Mouse (Mus musculus) gastrocnemius, adult 8-10 months (tissue): ENCODE measurements around the gene Maml2. TPM values are rescaled to one million over a fixed set of nuclear protein-coding genes. Genes with fewer than 3 reads are reported as not detected.

ENCODE experiments used
- DNase-seq, 2 experiments: peaks; one replicate each; pipeline ENCODE4 v3.0.0; 2022; ENCODE audit warnings: low spot score in 2 of 2
- total RNA-seq, 4 experiments: library from RNA; stranded (reverse); gene quantifications; 2 replicates each; pipeline ENCODE4 v1.2.4; 2022

Gene Maml2
- total RNA-seq, 4 experiments from 2014 or later = 1.5 to 3.0 (median 2.2) TPM

GRCm38 (mm10) chr9:13309807-13310206 is 12.1 kb downstream of the Maml2 start:
- no peak for DNase-seq

- DNase-seq = no peak
Observed at GRCm38 (mm10) chr9:13310236-13310635, 12.5 kb downstream of the Maml2 start.

- no peak for DNase-seq
Observed at GRCm38 (mm10) chr9:13311094-13311493, 13.3 kb downstream of the Maml2 start.

- DNase-seq = no peak
Observed at GRCm38 (mm10) chr9:13313923-13314322, 16.2 kb downstream of the Maml2 start.

- DNase-seq = no peak
Observed at GRCm38 (mm10) chr9:13314577-13315004, 16.8 kb downstream of the Maml2 start.

GRCm38 (mm10) chr9:13315393-13315792 is 17.6 kb downstream of the Maml2 start:
- DNase-seq = no peak

GRCm38 (mm10) chr9:13319566-13319965 is 21.8 kb downstream of the Maml2 start:
- DNase-seq = no peak

- DNase-seq = no peak
Observed at GRCm38 (mm10) chr9:13320800-13321364, 23.1 kb downstream of the Maml2 start.

- no peak for DNase-seq
Observed at GRCm38 (mm10) chr9:13323074-13323473, 25.3 kb downstream of the Maml2 start.

GRCm38 (mm10) chr9:13323612-13324011 is 25.9 kb downstream of the Maml2 start:
- DNase-seq = no peak

- DNase-seq = no peak
Observed at GRCm38 (mm10) chr9:13414230-13414766, 116.5 kb downstream of the Maml2 start.

- peak; percentile 24 to 50 for DNase-seq
Observed at GRCm38 (mm10) chr9:13425031-13425940, 127.5 kb downstream of the Maml2 start.

GRCm38 (mm10) chr9:13429477-13430125 is 131.8 kb downstream of the Maml2 start:
- DNase-seq = no peak

- no peak for DNase-seq
Observed at GRCm38 (mm10) chr9:13430302-13430701, 132.5 kb downstream of the Maml2 start.

GRCm38 (mm10) chr9:13430744-13431143 is 133.0 kb downstream of the Maml2 start:
- DNase-seq = no peak

- no peak for DNase-seq
Observed at GRCm38 (mm10) chr9:13431646-13432045, 133.9 kb downstream of the Maml2 start.

GRCm38 (mm10) chr9:13433501-13434090 is 135.8 kb downstream of the Maml2 start:
- DNase-seq = no peak

- no peak for DNase-seq
Observed at GRCm38 (mm10) chr9:13440911-13441310, 143.2 kb downstream of the Maml2 start.

GRCm38 (mm10) chr9:13442012-13442735 is 144.4 kb downstream of the Maml2 start:
- no peak for DNase-seq

- no peak for DNase-seq
Observed at GRCm38 (mm10) chr9:13443484-13444211, 145.9 kb downstream of the Maml2 start.
